Mouse (Mus musculus) small intestine, adult 2 months (tissue): ENCODE results near the gene Mefv.

Experiments
- CTCF ChIP-seq: fragments of 200-500 bp; IDR thresholded peaks from 2 replicates; pipeline ENCODE4 v1.5.1; 2012; ENCODE audit warnings: low read depth, mild to moderate bottlenecking, control low read depth, inconsistent platforms, low read length, moderate library complexity, mixed read lengths; ENCODE audit not compliant: insufficient replicate concordance, insufficient read length; ENCODE audit errors: extremely low read depth
- POLR2A ChIP-seq: fragments of 200-500 bp; IDR thresholded peaks from 2 replicates; pipeline ENCODE4 v1.6.1; 2012; ENCODE audit warnings: low read depth, mild to moderate bottlenecking, control low read depth, inconsistent platforms, low read length, moderate library complexity

- no peak for TF ChIP-seq CTCF
- no peak for TF ChIP-seq POLR2A
Measured at GRCm38 (mm10) chr16:3745656-3746055, 27.8 kb upstream of the Mefv start.
